Mouse (Mus musculus) ovary, postnatal 14 days (tissue): ENCODE data around the gene Tlx2.
A peak's percentile ranks its signal among the peaks of the same experiment; 100 is the strongest.

Source experiments
- DNase-seq: peaks from one replicate; pipeline ENCODE4 v3.0.0; 2022; ENCODE audit warnings: low spot score

The Tlx2 gene

GRCm38 (mm10) chr6:83070247-83070310, at the start of gene Tlx2:
Gene Tlx2 (minus strand): TSS chr6:83070293.
- DNase-seq: no peak

- no peak for DNase-seq
Observed at GRCm38 (mm10) chr6:83119734-83120051, 49.6 kb upstream of the Tlx2 start.

GRCm38 (mm10) chr6:83118825-83119733, 49.0 kb upstream of the Tlx2 start:
- DNase-seq: no peak

- no peak for DNase-seq
Observed at GRCm38 (mm10) chr6:83118369-83118768, 48.3 kb upstream of the Tlx2 start.

- DNase-seq: no peak
Observed at GRCm38 (mm10) chr6:83117616-83118015, 47.5 kb upstream of the Tlx2 start.

- no peak for DNase-seq
Observed at GRCm38 (mm10) chr6:83117165-83117438, 47.0 kb upstream of the Tlx2 start.

GRCm38 (mm10) chr6:83116373-83117164, 46.5 kb upstream of the Tlx2 start:
- no peak for DNase-seq

GRCm38 (mm10) chr6:83115682-83116372, 45.7 kb upstream of the Tlx2 start:
- DNase-seq: no peak

- peak; percentile 92 for DNase-seq
Observed at GRCm38 (mm10) chr6:83115011-83115671, 45.0 kb upstream of the Tlx2 start, which contains the start of gene Mogs. Gene Mogs (plus strand): TSS chr6:83115496.

- no peak for DNase-seq
Observed at GRCm38 (mm10) chr6:83111510-83112136, 41.5 kb upstream of the Tlx2 start.

GRCm38 (mm10) chr6:83108762-83109668, 38.9 kb upstream of the Tlx2 start, which contains the start of gene Mrpl53:
Gene Mrpl53 (plus strand): TSS chr6:83109040.
- peak; percentile 80 for DNase-seq

GRCm38 (mm10) chr6:83107566-83108400, 37.7 kb upstream of the Tlx2 start:
- DNase-seq: peak; percentile 76

- no peak for DNase-seq
Observed at GRCm38 (mm10) chr6:83104158-83104557, 34.1 kb upstream of the Tlx2 start.

GRCm38 (mm10) chr6:83103130-83103650, 33.1 kb upstream of the Tlx2 start:
- no peak for DNase-seq

GRCm38 (mm10) chr6:83101688-83102556, 31.8 kb upstream of the Tlx2 start:
- peak; percentile 53 for DNase-seq

GRCm38 (mm10) chr6:83101316-83101687, 31.2 kb upstream of the Tlx2 start, which contains the start of the genes Ccdc142 and Gm42688:
Gene Ccdc142 (plus strand): TSS chr6:83101601.
Gene Gm42688 (plus strand): TSS chr6:83101617.
- peak; percentile 69 for DNase-seq

GRCm38 (mm10) chr6:83098411-83098810, 28.3 kb upstream of the Tlx2 start:
- no peak for DNase-seq

GRCm38 (mm10) chr6:83095968-83096367, 25.9 kb upstream of the Tlx2 start:
- no peak for DNase-seq
